Mouse (Mus musculus): ENCODE results near the gene Wdr37.

DNA sequence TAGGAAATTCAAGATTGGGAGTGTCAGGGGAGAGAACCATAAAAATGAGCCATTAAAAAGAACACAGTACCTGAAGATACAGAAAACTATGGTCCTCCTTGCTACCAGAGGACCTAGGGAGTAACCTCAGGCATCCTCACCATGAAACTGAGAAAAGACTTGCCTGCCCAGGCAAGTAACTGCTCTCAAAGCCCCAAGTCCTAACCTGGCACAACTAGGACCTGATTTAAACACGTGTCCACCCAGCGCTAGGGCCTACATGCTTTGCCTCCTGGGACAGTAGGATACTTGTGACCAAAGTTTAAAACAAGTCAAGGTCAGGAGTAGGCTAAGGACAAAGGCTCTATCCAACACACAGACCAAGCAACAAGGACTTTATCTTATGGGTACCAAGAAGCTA is 16.9 kb downstream of the Wdr37 start:
- TF ChIP-seq CTCF (IDR thresholded peaks at IDR 0.05; ENCODE audit: extremely low read depth, insufficient read depth, insufficient read length, insufficient replicate concordance) (no peak), POLR2A (IDR thresholded peaks at IDR 0.05; ENCODE audit: low read depth, low read length) (no peak)

Measured in spleen, adult 2 months (tissue).